Mouse (Mus musculus): Measurements from ENCODE around the gene Osbpl11. TPM values are rescaled to one million over a fixed set of nuclear protein-coding genes. Genes with fewer than 3 reads are reported as not detected.
A peak's percentile ranks its signal among the peaks of the same experiment; 100 is the strongest.
"Not testable (repeated sequence)": the region's sequence is repeated elsewhere in the genome, so short reads cannot be mapped to it uniquely, and the experiment has no call there.

Osbpl11 gene
- polyA plus RNA-seq, 1 experiment from 2014 or later = 15.2 TPM

- no peak for ATAC-seq
- H3K4me3 ChIP-seq (replicated peaks) = no peak overlapping the region
- no peak overlapping the region for H3K27ac ChIP-seq
- H3K4me1 ChIP-seq (replicated peaks) = no peaks in the 10 kb centered on the region
- H3K9me3 ChIP-seq = no peaks in the 10 kb centered on the region
- H3K4me2 ChIP-seq (replicated peaks) = no peak overlapping the region
- no peak overlapping the region for H3K9ac ChIP-seq
- no peaks in the 10 kb centered on the region for H3K36me3 ChIP-seq
- no peaks in the 10 kb centered on the region for H3K27me3 ChIP-seq (replicated peaks)
- 63% methylated on average over 13 of the region's 13 CpGs for WGBS
Observed at GRCm38 (mm10) chr16:33163330-33164090, 21.4 kb upstream of the Osbpl11 start.

DNA sequence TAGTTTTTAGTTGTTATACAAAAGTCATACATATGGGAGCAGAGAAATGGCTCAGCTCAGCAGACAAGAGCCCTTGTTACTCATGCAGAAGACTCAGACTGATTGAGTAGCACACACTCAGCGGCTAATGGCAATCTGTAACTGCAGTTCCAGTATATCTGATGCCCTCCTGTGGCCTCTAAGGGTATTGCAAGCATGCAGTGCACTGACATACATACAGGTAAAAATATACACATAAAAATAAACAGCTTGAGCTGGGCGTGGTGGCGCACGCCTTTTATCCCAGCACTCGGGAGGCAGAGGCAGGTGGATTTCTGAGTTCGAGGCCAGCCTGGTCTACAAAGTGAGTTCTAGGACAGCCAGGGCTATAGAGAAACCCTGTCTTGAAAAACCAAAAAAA is 18.6 kb upstream of the Osbpl11 start:
- not testable (repeated sequence) for H3K4me2 ChIP-seq (replicated peaks); H3K27ac ChIP-seq; H3K4me3 ChIP-seq (replicated peaks); H3K27me3 ChIP-seq (replicated peaks); H3K4me1 ChIP-seq (replicated peaks); H3K9me3 ChIP-seq; ATAC-seq; H3K9ac ChIP-seq; H3K36me3 ChIP-seq
- 69% methylated on average over 6 of the region's 6 CpGs for WGBS

DNA sequence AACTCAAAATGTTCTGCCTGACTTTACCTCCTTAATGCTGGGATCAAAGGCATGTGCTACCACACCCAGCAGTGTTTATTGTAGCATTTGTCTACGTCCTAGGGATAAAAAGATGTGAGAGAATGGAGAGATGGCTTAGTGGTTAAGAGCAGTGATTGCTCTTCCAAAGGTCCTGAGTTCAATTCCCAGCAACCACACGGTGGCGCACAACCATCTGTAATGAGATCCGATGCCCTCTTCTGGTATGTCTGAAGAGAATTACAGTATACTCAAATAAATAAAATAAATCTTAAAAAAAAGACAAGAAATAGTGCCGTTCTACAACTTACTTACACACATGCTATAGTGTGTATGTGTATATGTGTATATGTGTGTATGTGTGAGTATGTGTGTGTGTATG is 17.3 kb upstream of the Osbpl11 start:
- no peaks in the 10 kb centered on the region for H3K9me3 ChIP-seq
- no peak overlapping the region for H3K27ac ChIP-seq
- H3K27me3 ChIP-seq (replicated peaks) = no peaks in the 10 kb centered on the region
- H3K4me1 ChIP-seq (replicated peaks) = peaks cover 4% of the 10 kb centered on the region; the same call in 1 of the 2 replicates
- H3K4me3 ChIP-seq (replicated peaks) = no peak overlapping the region
- no peak for ATAC-seq
- no peaks in the 10 kb centered on the region for H3K36me3 ChIP-seq
- no peak overlapping the region for H3K9ac ChIP-seq
- 27% methylated on average over 5 of the region's 5 CpGs for WGBS
- no peak overlapping the region for H3K4me2 ChIP-seq (replicated peaks)

GRCm38 (mm10) chr16:33169471-33170034 is 15.3 kb upstream of the Osbpl11 start:
- Histone ChIP-seq H3K9ac (no peak overlapping the region), H3K4me3 (replicated peaks) (no peak overlapping the region), H3K36me3 (no peaks in the 10 kb centered on the region), H3K27ac (no peak overlapping the region), H3K9me3 (no peaks in the 10 kb centered on the region), H3K27me3 (replicated peaks) (no peaks in the 10 kb centered on the region), H3K4me2 (replicated peaks) (no peak overlapping the region), H3K4me1 (replicated peaks) (peaks cover 4% of the 10 kb centered on the region; the same call in 1 of the 2 replicates)
- no peak for ATAC-seq
- 62% methylated on average over 8 of the region's 8 CpGs for WGBS

- Histone ChIP-seq H3K9ac (no peak overlapping the region), H3K4me1 (replicated peaks) (peaks cover 4% of the 10 kb centered on the region; the same call in 1 of the 2 replicates), H3K27ac (0 out of 2 replicates have a peak overlapping the region, but pooled peaks have one; percentile 32), H3K9me3 (no peaks in the 10 kb centered on the region), H3K4me2 (replicated peaks) (0 out of 2 replicates have a peak overlapping the region, but pooled peaks have one; percentile 3), H3K4me3 (replicated peaks) (no peak overlapping the region), H3K27me3 (replicated peaks) (no peaks in the 10 kb centered on the region), H3K36me3 (no peaks in the 10 kb centered on the region)
- ATAC-seq = peak; percentile 81
- whole genome bisulfite sequencing = 46% methylated on average over 9 of the region's 9 CpGs
Observed at GRCm38 (mm10) chr16:33170716-33171587, 13.9 kb upstream of the Osbpl11 start.

DNA sequence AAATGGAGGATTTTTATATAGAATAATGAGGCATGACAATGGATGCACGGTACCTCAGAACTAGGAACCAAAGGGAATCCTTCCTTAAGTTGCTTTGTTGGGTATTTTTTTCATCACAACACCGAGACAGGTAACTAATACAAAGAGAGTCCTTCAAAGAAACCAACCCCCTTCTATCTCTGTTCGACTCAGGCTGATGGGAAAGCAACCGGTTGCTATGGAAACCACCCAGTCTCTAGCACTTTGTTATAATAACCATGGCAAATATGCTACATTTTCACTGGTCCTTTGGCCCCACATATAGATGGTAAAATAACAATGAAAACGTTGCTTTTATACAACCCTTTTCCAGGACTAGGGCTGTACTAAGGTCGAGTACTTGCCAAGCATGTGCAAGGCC is 13.1 kb upstream of the Osbpl11 start:
- Histone ChIP-seq H3K9ac (no peak overlapping the region), H3K36me3 (no peaks in the 10 kb centered on the region), H3K4me2 (replicated peaks) (no peak overlapping the region), H3K4me1 (replicated peaks) (peaks cover 4% of the 10 kb centered on the region; the same call in 1 of the 2 replicates), H3K4me3 (replicated peaks) (no peak overlapping the region), H3K9me3 (no peaks in the 10 kb centered on the region), H3K27ac (0 out of 2 replicates have a peak overlapping the region, but pooled peaks have one; percentile 1), H3K27me3 (replicated peaks) (no peaks in the 10 kb centered on the region)
- no peak for ATAC-seq
- WGBS = 71% methylated on average over 6 of the region's 6 CpGs

- no peak overlapping the region for H3K4me3 ChIP-seq (replicated peaks)
- ATAC-seq = no peak
- H3K9me3 ChIP-seq = no peaks in the 10 kb centered on the region
- 78% methylated on average over 5 of the region's 5 CpGs for whole genome bisulfite sequencing
- H3K27me3 ChIP-seq (replicated peaks) = no peaks in the 10 kb centered on the region
- H3K27ac ChIP-seq = no peak overlapping the region
- no peaks in the 10 kb centered on the region for H3K36me3 ChIP-seq
- H3K4me1 ChIP-seq (replicated peaks) = peaks cover 10% of the 10 kb centered on the region; the same call in 1 of the 2 replicates
- no peak overlapping the region for H3K9ac ChIP-seq
- no peak overlapping the region for H3K4me2 ChIP-seq (replicated peaks)
Observed at GRCm38 (mm10) chr16:33173151-33173550, 11.7 kb upstream of the Osbpl11 start.

DNA sequence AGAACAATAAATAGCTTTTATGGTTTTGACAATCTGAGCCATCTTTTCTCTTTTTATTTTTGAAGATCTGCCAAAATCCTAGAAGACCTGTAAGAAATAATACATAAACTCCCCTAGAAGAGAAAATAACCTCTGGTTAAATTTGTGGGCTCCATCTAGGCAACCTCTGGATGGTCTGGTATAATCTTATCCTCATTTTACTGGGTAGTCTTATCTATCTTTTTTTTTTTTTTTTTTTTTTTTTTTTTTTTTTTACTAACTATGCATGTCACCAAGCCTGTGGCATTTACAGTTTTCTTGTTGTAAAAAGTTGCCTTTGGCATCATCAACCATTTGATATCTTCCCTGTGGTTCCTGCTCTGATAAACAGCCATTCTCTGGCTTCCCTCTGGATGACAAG is 10.2 kb upstream of the Osbpl11 start:
- Histone ChIP-seq H3K36me3 (no peaks in the 10 kb centered on the region), H3K9me3 (no peaks in the 10 kb centered on the region), H3K27ac (no peak overlapping the region), H3K4me2 (replicated peaks) (no peak overlapping the region), H3K4me1 (replicated peaks) (peaks cover 15% of the 10 kb centered on the region; the same call in 1 of the 2 replicates), H3K9ac (no peak overlapping the region), H3K4me3 (replicated peaks) (no peak overlapping the region), H3K27me3 (replicated peaks) (no peaks in the 10 kb centered on the region)
- no peak for ATAC-seq

- H3K9ac ChIP-seq; H3K4me2 ChIP-seq (replicated peaks); H3K4me3 ChIP-seq (replicated peaks); H3K27me3 ChIP-seq (replicated peaks); ATAC-seq; H3K36me3 ChIP-seq; H3K9me3 ChIP-seq: not testable (repeated sequence)
- Histone ChIP-seq H3K27ac (0 out of 2 replicates have a peak overlapping the region, but pooled peaks have one; percentile 3), H3K4me1 (replicated peaks) (peaks cover 11% of the 10 kb centered on the region; the same call in 1 of the 2 replicates)
- 71% methylated on average over 5 of the region's 5 CpGs for WGBS
Observed at GRCm38 (mm10) chr16:33176831-33177230, 8.0 kb upstream of the Osbpl11 start.

GRCm38 (mm10) chr16:33177722-33178121 is 7.1 kb upstream of the Osbpl11 start:
- WGBS = 80% methylated on average over 4 of the region's 4 CpGs

GRCm38 (mm10) chr16:33178278-33179074 is 6.4 kb upstream of the Osbpl11 start:
- Histone ChIP-seq H3K4me3 (replicated peaks) (no peak overlapping the region), H3K27ac (no peak overlapping the region), H3K27me3 (replicated peaks) (no peaks in the 10 kb centered on the region), H3K4me1 (replicated peaks) (peaks cover 11% of the 10 kb centered on the region; the same call in 1 of the 2 replicates), H3K36me3 (no peaks in the 10 kb centered on the region), H3K9me3 (no peaks in the 10 kb centered on the region), H3K9ac (no peak overlapping the region), H3K4me2 (replicated peaks) (0 out of 2 replicates have a peak overlapping the region, but pooled peaks have one; percentile 14)
- 70% methylated on average over 17 of the region's 17 CpGs for WGBS
- no peak for ATAC-seq

More at GRCm38 (mm10) chr16:33177722-33178121, 7.1 kb upstream of the Osbpl11 start:
- Histone ChIP-seq H3K9me3 (no peaks in the 10 kb centered on the region), H3K4me1 (replicated peaks) (peaks cover 11% of the 10 kb centered on the region; the same call in 1 of the 2 replicates), H3K4me3 (replicated peaks) (no peak overlapping the region), H3K27me3 (replicated peaks) (no peaks in the 10 kb centered on the region), H3K36me3 (no peaks in the 10 kb centered on the region), H3K4me2 (replicated peaks) (no peak overlapping the region), H3K27ac (0 out of 2 replicates have a peak overlapping the region, but pooled peaks have one; percentile 3), H3K9ac (no peak overlapping the region)
- ATAC-seq = no peak
